Mouse (Mus musculus): ENCODE data around the gene Pate4. TPM values are rescaled to one million over a fixed set of nuclear protein-coding genes. Genes with fewer than 3 reads are reported as not detected.
"Not testable (repeated sequence)": the region's sequence is repeated elsewhere in the genome, so short reads cannot be mapped to it uniquely, and the experiment has no call there.

The Pate4 gene
- total RNA-seq (2021): not detected in 2 replicates
- long read RNA-seq: 0 reads

GRCm38 (mm10) chr9:35611841-35612240 is at the start of gene Pate4:
Gene Pate4 (minus strand): TSS chr9:35611941.
- DNase-seq: no peak

GRCm38 (mm10) chr9:35648102-35648501 is 36.4 kb upstream of the Pate4 start, which contains the start of gene Pate3:
Gene Pate3 (minus strand): TSS chr9:35648202.
- no peak for DNase-seq

GRCm38 (mm10) chr9:35632981-35633380 is 21.2 kb upstream of the Pate4 start:
- no peak for DNase-seq

- not testable (repeated sequence) for DNase-seq
Measured at GRCm38 (mm10) chr9:35616784-35617183, 5.0 kb upstream of the Pate4 start.

GRCm38 (mm10) chr9:35614005-35614404 is 2.3 kb upstream of the Pate4 start:
- DNase-seq: no peak

GRCm38 (mm10) chr9:35607647-35608405 is 3.9 kb downstream of the Pate4 start:
- DNase-seq: no peak

- no peak for DNase-seq
Measured at GRCm38 (mm10) chr9:35592903-35593302, 18.8 kb downstream of the Pate4 start.

GRCm38 (mm10) chr9:35587674-35588073 is 24.1 kb downstream of the Pate4 start:
- no peak for DNase-seq

GRCm38 (mm10) chr9:35574416-35574815 is 37.3 kb downstream of the Pate4 start:
- no peak for DNase-seq

GRCm38 (mm10) chr9:35570663-35571062 is 41.1 kb downstream of the Pate4 start:
- no peak for DNase-seq

- DNase-seq: peak; percentile 93
Measured at GRCm38 (mm10) chr9:35569571-35570534, 41.9 kb downstream of the Pate4 start, which contains the start of the genes Pate2 and Hyls1. Gene Pate2 (plus strand): TSS chr9:35570284. Gene Hyls1 (minus strand): TSS chr9:35570398.

- DNase-seq: no peak
Measured at GRCm38 (mm10) chr9:35567995-35568394, 43.7 kb downstream of the Pate4 start.

- DNase-seq: no peak
Measured at GRCm38 (mm10) chr9:35564536-35565240, 47.1 kb downstream of the Pate4 start.

GRCm38 (mm10) chr9:35561583-35561982 is 50.2 kb downstream of the Pate4 start:
- DNase-seq: no peak

- no peak for DNase-seq
Measured at GRCm38 (mm10) chr9:35561076-35561475, 50.7 kb downstream of the Pate4 start.

- peak; percentile 71 for DNase-seq
Measured at GRCm38 (mm10) chr9:35559009-35559890, 52.5 kb downstream of the Pate4 start.

GRCm38 (mm10) chr9:35558257-35559008 is 53.3 kb downstream of the Pate4 start, which contains the start of the genes Ddx25 and Pus3:
Gene Ddx25 (minus strand): TSS chr9:35558528.
Gene Pus3 (plus strand): TSS chr9:35558595.
- DNase-seq: peak; percentile 42

Data from adrenal gland, postnatal 25 days (tissue).